Comparison of ENCODE assay signal across 9 mouse cellular contexts in the genomic region with DNA sequence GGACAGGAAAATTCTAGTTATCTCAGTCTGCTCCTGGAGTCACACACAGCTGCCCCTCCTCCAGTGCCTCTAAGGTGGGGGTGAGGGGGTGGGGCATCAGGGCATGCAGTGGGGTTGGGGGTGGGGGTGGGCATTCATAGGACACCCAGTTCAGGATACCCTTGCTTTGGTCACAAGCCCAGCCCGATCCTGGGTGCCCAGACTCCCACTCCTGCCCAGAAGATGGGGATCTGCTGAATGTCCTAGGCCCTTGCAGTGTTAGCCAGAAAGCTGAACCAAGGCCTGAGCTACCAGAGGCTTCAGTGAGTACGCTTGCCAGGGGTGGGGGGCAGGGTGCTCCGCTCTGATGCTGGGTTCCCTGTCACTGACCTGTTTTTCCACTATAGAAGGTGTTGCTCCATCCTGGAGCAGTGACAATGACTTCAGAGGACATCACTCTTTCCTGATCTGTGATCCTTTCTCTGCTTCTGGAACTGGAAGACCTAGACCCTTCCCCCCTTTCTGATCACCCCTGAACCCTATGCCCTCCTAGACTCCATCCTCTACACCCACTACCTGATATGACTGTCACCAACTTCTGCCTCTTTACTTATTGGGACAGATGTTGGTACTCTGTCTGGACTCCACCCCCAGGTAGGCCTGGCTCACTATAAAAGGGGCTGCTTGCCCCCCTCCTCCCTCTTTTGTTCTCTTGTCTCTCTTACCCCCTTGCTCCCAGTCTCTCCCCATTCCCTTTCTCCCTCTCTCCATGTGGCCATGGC.
A peak's percentile ranks its signal among the peaks of the same experiment; 100 is the strongest.
DNase-seq lines count a peak whose midpoint lies in the region; ATAC-seq lines count a peak whose summit lies in the region.
"Had no signal": no experiment of that assay in that cellular context is flagged by ENCODE, and none has a peak within 500 bp of the region (broad histone marks: within the 10 kb centered on the region; RNA-seq: fewer than 3 reads in every experiment).

No protein-coding gene starts in this region.

- H3K9me3 ChIP-seq in hindbrain, embryonic 11.5 days (ENCODE audit: control insufficient read depth, low read length): no peaks in the 10 kb centered on the region
- no peaks in the 10 kb centered on the region for H3K9me3 ChIP-seq in midbrain, embryonic 16.5 days (replicated peaks; ENCODE audit: control insufficient read depth, low read length, poor library complexity, severe bottlenecking)

- no peaks in the 10 kb centered on the region for H3K4me1 ChIP-seq in hindbrain, embryonic 11.5 days (replicated peaks; ENCODE audit: control insufficient read depth, insufficient read depth, low read length)
- peaks cover 4% of the 10 kb centered on the region; the same call in 1 of the 2 replicates for H3K4me1 ChIP-seq in midbrain, embryonic 16.5 days (ENCODE audit: control insufficient read depth, insufficient read depth, low read length)

- H3K4me3 ChIP-seq in hindbrain, embryonic 11.5 days (ENCODE audit: low read depth, low read length): no peak overlapping the region
- H3K4me3 ChIP-seq in midbrain, embryonic 16.5 days (ENCODE audit: low read depth, low read length): no peak overlapping the region

- H3K9ac ChIP-seq in hindbrain, embryonic 11.5 days (ENCODE audit: low read depth, low read length): no peak overlapping the region
- no peak overlapping the region; the same call in 1 of the 2 replicates for H3K9ac ChIP-seq in midbrain, embryonic 16.5 days (ENCODE audit: low read depth, low read length)

- peak; percentile 45; the same call in 1 of the 2 replicates for ATAC-seq in cerebellum, adult (ENCODE audit: insufficient number of reproducible peaks, low FRiP score, low TSS enrichment)
- ATAC-seq in hindbrain, embryonic 11.5 days (ENCODE audit: low FRiP score): 0 out of 2 replicates have a peak, but pooled peaks have one; percentile 22
- peak; percentile 84 for ATAC-seq in midbrain, embryonic 16.5 days

- H3K4me2 ChIP-seq in hindbrain, embryonic 11.5 days (replicated peaks; ENCODE audit: low read depth, low read length): no peak overlapping the region
- no peak overlapping the region; the same call in 1 of the 2 replicates for H3K4me2 ChIP-seq in midbrain, embryonic 16.5 days (ENCODE audit: low read length)
- H3K4me2 ChIP-seq: liver, embryonic 11.5 days had no signal

- no peak for DNase-seq in cerebellum, adult 8-10 months
- DNase-seq in cerebellum, postnatal 10 days: peak; percentile 41 to 50
- DNase-seq in hindbrain, embryonic 11.5 days (ENCODE audit: low spot score): no peak
- DNase-seq in spleen, postnatal 36 days (ENCODE audit: low spot score in 2 of 2): no peak
- DNase-seq in urinary bladder, postnatal 10 days (ENCODE audit: low spot score): no peak
- no peak for DNase-seq in left cerebral cortex, adult 18-20 months (ENCODE audit: low spot score in 2 of 2)

- H3K36me3 ChIP-seq in hindbrain, embryonic 11.5 days (ENCODE audit: control insufficient read depth, insufficient read depth, low read length): no peaks in the 10 kb centered on the region
- no peaks in the 10 kb centered on the region for H3K36me3 ChIP-seq in midbrain, embryonic 16.5 days (ENCODE audit: control insufficient read depth, insufficient read depth, low read length)

- 59% methylated on average over 3 of the region's 3 CpGs for WGBS in hindbrain, embryonic 11.5 days
- 47% methylated on average over 3 of the region's 3 CpGs for WGBS in midbrain, embryonic 16.5 days

- H3K27ac ChIP-seq in hindbrain, embryonic 11.5 days (ENCODE audit: low read depth, low read length): no peak overlapping the region
- H3K27ac ChIP-seq in midbrain, embryonic 16.5 days (ENCODE audit: low read length): no peak overlapping the region

- no peaks in the 10 kb centered on the region for H3K27me3 ChIP-seq in hindbrain, embryonic 11.5 days (ENCODE audit: control insufficient read depth, insufficient read depth, low read length)
- no peaks in the 10 kb centered on the region for H3K27me3 ChIP-seq in midbrain, embryonic 16.5 days (ENCODE audit: control insufficient read depth, insufficient read depth, low read depth, low read length)

Comparison
In these comparisons a context has a peak if more than half of its experiments do, and no peak if none do; other contexts are left out.
1. DNase-seq: peak in cerebellum, postnatal 10 days (2 of 2); none in cerebellum, adult 8-10 months (single experiment), hindbrain, embryonic 11.5 days (single experiment), spleen, postnatal 36 days (0 of 2), urinary bladder, postnatal 10 days (single experiment) and left cerebral cortex, adult 18-20 months (0 of 2).
2. ATAC-seq: peak in every context shown above with its lines; median percentile 84 in midbrain, embryonic 16.5 days; 45 in cerebellum, adult; 22 in hindbrain, embryonic 11.5 days.